Mouse (Mus musculus) intestine, postnatal 0 days (tissue): ENCODE results near the gene Hipk1. TPM values are rescaled to one million over a fixed set of nuclear protein-coding genes. Genes with fewer than 3 reads are reported as not detected.

Source experiments
- ATAC-seq: fragments of 200-750 bp; cut with Nextera tagmentation; 2 replicates; pipeline ENCODE4 v1.8.0; 2017; ENCODE audit warnings: mild to moderate bottlenecking, moderate TSS enrichment, moderate library complexity
- H3K27ac ChIP-seq: fragments of 300-500 bp; sonication (generic); 2 replicates; pipeline ENCODE4 v1.5.1; 2014; ENCODE audit warnings: mild to moderate bottlenecking, low read depth, low read length, moderate library complexity
- H3K27me3 ChIP-seq: fragments of 300-500 bp; sonication (generic); replicated peaks from 2 replicates; pipeline ENCODE4 v1.6.1; 2014; ENCODE audit warnings: low read length, mixed read lengths; ENCODE audit not compliant: control insufficient read depth, insufficient read depth
- H3K36me3 ChIP-seq: fragments of 300-500 bp; sonication (generic); 2 replicates; pipeline ENCODE4 v1.6.1; 2014; ENCODE audit warnings: mild to moderate bottlenecking, moderate library complexity; ENCODE audit not compliant: control insufficient read depth, insufficient read depth
- H3K4me1 ChIP-seq: fragments of 300-500 bp; sonication (generic); replicated peaks from 2 replicates; pipeline ENCODE4 v1.6.1; 2014; ENCODE audit warnings: antibody characterized with exemption, low read length, mixed read lengths; ENCODE audit not compliant: control insufficient read depth, insufficient read depth
- H3K4me2 ChIP-seq: fragments of 300-500 bp; sonication (generic); replicated peaks from 2 replicates; pipeline ENCODE4 v1.6.1; 2014; ENCODE audit warnings: low read depth, mild to moderate bottlenecking, moderate library complexity
- H3K4me3 ChIP-seq: fragments of 300-500 bp; sonication (generic); 2 replicates; pipeline ENCODE4 v1.5.1; 2014; ENCODE audit warnings: low read depth, low read length
- H3K9ac ChIP-seq: fragments of 300-500 bp; sonication (generic); 2 replicates; pipeline ENCODE4 v1.6.1; 2014; ENCODE audit warnings: mild to moderate bottlenecking, low read depth, low read length
- H3K9me3 ChIP-seq: fragments of 300-500 bp; sonication (generic); 2 replicates; pipeline ENCODE4 v1.6.1; 2016; ENCODE audit warnings: mixed run types; ENCODE audit not compliant: control insufficient read depth
- CTCF ChIP-seq: sonication (generic); IDR thresholded peaks from 2 replicates; pipeline ENCODE4 v1.5.1; 2016; ENCODE audit warnings: low read depth, mild to moderate bottlenecking, control low read depth, antibody characterized with exemption, moderate library complexity
- WGBS: fragments of 180-500 bp; shearing (Covaris S2); extraction: QIAGEN DNeasy Blood & Tissue Kit; methylation state at CpG from one replicate; pipeline ENCODE4 v1.1.7; 2014; 5-methylcytosine and 5-hydroxymethylcytosine counted together
- polyA plus RNA-seq: library from polyadenylated mRNA; unstranded; fragments of >200 nt; fragmentation: Nextera tagmentation; extraction: Ambion mirVana; gene quantifications from 2 replicates; pipeline ENCODE4 v1.2.1, GENCODE M21; 2015

Hipk1 gene
- polyA plus RNA-seq, 1 experiment from 2014 or later = 6.6 TPM

- H3K36me3 ChIP-seq = peaks cover 32% of the 10 kb centered on the region
- H3K4me3 ChIP-seq = no peak overlapping the region
- ATAC-seq = no peak
- WGBS = 67% methylated on average over 9 of the region's 9 CpGs
- no peak for TF ChIP-seq CTCF
- no peaks in the 10 kb centered on the region for H3K27me3 ChIP-seq
- no peak overlapping the region for H3K27ac ChIP-seq
- H3K9ac ChIP-seq = no peak overlapping the region
- H3K4me2 ChIP-seq = no peak overlapping the region
- H3K4me1 ChIP-seq = 0 out of 2 replicates have a peak, but pooled peaks cover 4% of the 10 kb centered on the region
- no peaks in the 10 kb centered on the region for H3K9me3 ChIP-seq
Measured at GRCm38 (mm10) chr3:103771531-103772130, 19.7 kb downstream of the Hipk1 start.

GRCm38 (mm10) chr3:103766789-103767188, 24.6 kb downstream of the Hipk1 start:
- ATAC-seq = no peak

GRCm38 (mm10) chr3:103759261-103759970, 31.9 kb downstream of the Hipk1 start:
- Histone ChIP-seq H3K9me3 (no peaks in the 10 kb centered on the region), H3K4me1 (no peaks in the 10 kb centered on the region), H3K4me2 (no peak overlapping the region), H3K4me3 (no peak overlapping the region), H3K27ac (no peak overlapping the region), H3K27me3 (no peaks in the 10 kb centered on the region), H3K36me3 (peaks cover 46% of the 10 kb centered on the region), H3K9ac (no peak overlapping the region)
- 55% methylated on average over 5 of the region's 5 CpGs for WGBS
- peak; percentile 82 for ATAC-seq
- TF ChIP-seq CTCF = no peak

More at GRCm38 (mm10) chr3:103766789-103767188, 24.6 kb downstream of the Hipk1 start:
- 0 out of 2 replicates have a peak, but pooled peaks cover 4% of the 10 kb centered on the region for H3K4me1 ChIP-seq
- H3K36me3 ChIP-seq = peaks cover 42% of the 10 kb centered on the region
- no peak for TF ChIP-seq CTCF
- H3K4me2 ChIP-seq = no peak overlapping the region
- H3K9me3 ChIP-seq = no peaks in the 10 kb centered on the region
- H3K27ac ChIP-seq = no peak overlapping the region
- H3K27me3 ChIP-seq = no peaks in the 10 kb centered on the region
- 74% methylated on average over 3 of the region's 3 CpGs for WGBS
- no peak overlapping the region for H3K9ac ChIP-seq
- H3K4me3 ChIP-seq = no peak overlapping the region

- no peak for ATAC-seq
- no peak overlapping the region for H3K4me3 ChIP-seq
- no peaks in the 10 kb centered on the region for H3K4me1 ChIP-seq
- H3K27ac ChIP-seq = no peak overlapping the region
- H3K9ac ChIP-seq = no peak overlapping the region
- H3K27me3 ChIP-seq = no peaks in the 10 kb centered on the region
- no peak overlapping the region for H3K4me2 ChIP-seq
- WGBS = 82% methylated on average over 7 of the region's 7 CpGs
- H3K36me3 ChIP-seq = peaks cover 41% of the 10 kb centered on the region
- TF ChIP-seq CTCF = no peak
- H3K9me3 ChIP-seq = no peaks in the 10 kb centered on the region
Measured at GRCm38 (mm10) chr3:103758456-103758855, 32.9 kb downstream of the Hipk1 start.

DNA sequence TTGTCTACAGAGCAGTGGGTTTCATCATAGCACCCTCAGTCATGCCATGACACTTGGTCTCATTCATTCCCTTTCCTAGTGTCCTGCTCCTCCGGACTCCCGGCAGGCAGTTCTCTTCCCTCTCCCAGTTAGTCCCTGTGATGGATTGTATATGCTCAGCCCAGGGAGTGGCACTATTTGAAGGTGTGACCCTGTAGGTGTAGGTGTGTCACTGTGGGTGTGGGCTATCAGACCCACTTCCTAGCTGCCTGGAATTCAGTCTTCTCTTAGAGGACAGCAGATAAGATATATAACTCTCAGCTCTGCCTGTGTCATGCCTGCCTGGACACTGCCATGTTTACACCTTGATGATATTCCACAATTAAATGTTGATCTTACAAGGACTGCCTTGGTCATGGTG, 34.4 kb downstream of the Hipk1 start:
- no peaks in the 10 kb centered on the region for H3K9me3 ChIP-seq
- no peak overlapping the region for H3K4me2 ChIP-seq
- no peak overlapping the region for H3K27ac ChIP-seq
- no peak for ATAC-seq
- H3K9ac ChIP-seq = no peak overlapping the region
- 40% methylated on average over 2 of the region's 2 CpGs for WGBS
- H3K4me3 ChIP-seq = no peak overlapping the region
- H3K4me1 ChIP-seq = no peaks in the 10 kb centered on the region
- H3K27me3 ChIP-seq = no peaks in the 10 kb centered on the region
- peaks cover 40% of the 10 kb centered on the region for H3K36me3 ChIP-seq
- no peak for TF ChIP-seq CTCF

DNA sequence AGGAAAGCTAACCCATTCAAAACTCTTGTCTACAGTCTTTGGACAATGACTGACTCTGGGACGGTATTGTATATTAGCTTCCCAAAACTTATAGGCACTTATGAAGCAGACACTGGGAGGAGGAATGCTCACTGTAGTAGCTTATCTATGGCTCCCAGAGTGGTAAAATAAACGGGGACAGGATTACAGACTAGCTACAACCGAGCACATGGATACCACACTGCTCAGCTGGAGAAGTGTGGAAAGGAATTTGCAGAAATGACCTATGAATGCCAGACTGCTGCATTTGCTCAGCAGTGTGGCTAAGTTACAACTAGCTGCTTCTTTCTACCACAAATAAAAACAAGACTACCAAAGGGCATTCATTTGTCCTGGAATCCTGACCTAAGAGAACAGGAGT, 36.0 kb downstream of the Hipk1 start:
- 60% methylated on average over 3 of the region's 3 CpGs for WGBS
- no peak for ATAC-seq
- H3K36me3 ChIP-seq = peaks cover 41% of the 10 kb centered on the region

More for the DNA sequence above, 36.0 kb downstream of the Hipk1 start:
- H3K27me3 ChIP-seq = no peaks in the 10 kb centered on the region
- H3K4me2 ChIP-seq = no peak overlapping the region
- no peak overlapping the region for H3K27ac ChIP-seq
- H3K9me3 ChIP-seq = no peaks in the 10 kb centered on the region
- H3K4me1 ChIP-seq = no peaks in the 10 kb centered on the region
- no peak for TF ChIP-seq CTCF
- no peak overlapping the region for H3K4me3 ChIP-seq
- no peak overlapping the region for H3K9ac ChIP-seq
